Mouse (Mus musculus) liver, adult (tissue): ENCODE data around the gene Lyst.

Experiments used
- GATA4 ChIP-seq: IDR thresholded peaks from 2 replicates; pipeline ENCODE4 v1.6.1; 2014; ENCODE audit warnings: mild to moderate bottlenecking, low read length; ENCODE audit not compliant: insufficient replicate concordance

Lyst gene

GRCm38 (mm10) chr13:13567640-13568039 is 22.6 kb upstream of the Lyst start:
- no peak for TF ChIP-seq GATA4

GRCm38 (mm10) chr13:13568824-13569223 is 21.4 kb upstream of the Lyst start:
- no peak for TF ChIP-seq GATA4

- TF ChIP-seq GATA4, result no peak
Observed at GRCm38 (mm10) chr13:13569603-13570002, 20.6 kb upstream of the Lyst start.

GRCm38 (mm10) chr13:13572060-13572835 is 17.9 kb upstream of the Lyst start:
- TF ChIP-seq GATA4, result no peak

GRCm38 (mm10) chr13:13572941-13573340 is 17.3 kb upstream of the Lyst start:
- TF ChIP-seq GATA4, result no peak

- no peak for TF ChIP-seq GATA4
Observed at GRCm38 (mm10) chr13:13573572-13574257, 16.5 kb upstream of the Lyst start.

- TF ChIP-seq GATA4, result no peak
Observed at GRCm38 (mm10) chr13:13574258-13574870, 15.8 kb upstream of the Lyst start.

- TF ChIP-seq GATA4, result no peak
Observed at GRCm38 (mm10) chr13:13575106-13575505, 15.1 kb upstream of the Lyst start.

- TF ChIP-seq GATA4, result no peak
Observed at GRCm38 (mm10) chr13:13576469-13577205, 13.6 kb upstream of the Lyst start.

- no peak for TF ChIP-seq GATA4
Observed at GRCm38 (mm10) chr13:13581988-13582387, 8.2 kb upstream of the Lyst start.

- no peak for TF ChIP-seq GATA4
Observed at GRCm38 (mm10) chr13:13583473-13583872, 6.7 kb upstream of the Lyst start.

GRCm38 (mm10) chr13:13587653-13588184 is 2.5 kb upstream of the Lyst start:
- TF ChIP-seq GATA4, result no peak

- TF ChIP-seq GATA4, result no peak
Observed at GRCm38 (mm10) chr13:13588518-13588917, 1.7 kb upstream of the Lyst start.

- TF ChIP-seq GATA4, result peak; percentile 94
Observed at GRCm38 (mm10) chr13:13589032-13589431, 1.2 kb upstream of the Lyst start.

- no peak for TF ChIP-seq GATA4
Observed at GRCm38 (mm10) chr13:13591892-13592291, 1.7 kb downstream of the Lyst start.
